Mouse (Mus musculus) gastrocnemius, adult 2 months (tissue): ENCODE measurements around the gene Pnkd. TPM values are rescaled to one million over a fixed set of nuclear protein-coding genes. Genes with fewer than 3 reads are reported as not detected.

ENCODE experiments used
- DNase-seq: peaks from one replicate; pipeline ENCODE4 v3.0.0; 2022
- H3K27ac ChIP-seq: fragments of 200-600 bp; 2 replicates; pipeline ENCODE4 v1.8.1; 2022; ENCODE audit warnings: mild to moderate bottlenecking
- H3K4me3 ChIP-seq: fragments of 200-600 bp; 2 replicates; pipeline ENCODE4 v1.8.1; 2022; ENCODE audit warnings: mild to moderate bottlenecking, moderate library complexity
- CTCF ChIP-seq: fragments of 200-600 bp; IDR thresholded peaks from 2 replicates; pipeline ENCODE4 v1.8.1; 2022; ENCODE audit warnings: antibody characterized with exemption, mild to moderate bottlenecking, moderate library complexity
- intact Hi-C: fragments of 180-260 bp; cut with DNase I; formaldehyde crosslinking; loops from one replicate; pipeline ENCODE4 v1.15.1; 2025
- long read RNA-seq, 2 experiments: library from polyadenylated mRNA; stranded (forward); transcript quantifications; one replicate each; pipeline ENCODE4 v2.0.0; 2021
- total RNA-seq, 2 experiments: library from RNA; stranded (reverse); gene quantifications; 2 replicates each; pipeline ENCODE4 v1.2.3; 2021

The Pnkd gene
- total RNA-seq = 10 to 100 TPM; 45.4 to 70.5 TPM
- long read RNA-seq, experiment 1, transcript Pnkd-202 (9 exons, 2,859 nt) = minor isoform, 26 of 94 reads
- long read RNA-seq, experiment 1, transcript Pnkd-204 (3 exons, 740 nt) = major isoform, 49 of 94 reads
- long read RNA-seq, experiment 1, transcript Pnkd-201 (10 exons, 2,937 nt) = minor isoform, 6 of 94 reads
- long read RNA-seq, experiment 1, partial matches to known transcripts = 8 of 94 reads
- long read RNA-seq, experiment 1, other reads (novel, unspliced or antisense) = 5 of 94 reads
- long read RNA-seq, experiment 2, transcript Pnkd-202 (9 exons, 2,859 nt) = minor isoform, 24 of 104 reads
- long read RNA-seq, experiment 2, transcript Pnkd-204 (3 exons, 740 nt) = major isoform, 67 of 104 reads
- long read RNA-seq, experiment 2, partial matches to known transcripts = 6 of 104 reads
- long read RNA-seq, experiment 2, other reads (novel, unspliced or antisense) = 3 of 104 reads

DNA sequence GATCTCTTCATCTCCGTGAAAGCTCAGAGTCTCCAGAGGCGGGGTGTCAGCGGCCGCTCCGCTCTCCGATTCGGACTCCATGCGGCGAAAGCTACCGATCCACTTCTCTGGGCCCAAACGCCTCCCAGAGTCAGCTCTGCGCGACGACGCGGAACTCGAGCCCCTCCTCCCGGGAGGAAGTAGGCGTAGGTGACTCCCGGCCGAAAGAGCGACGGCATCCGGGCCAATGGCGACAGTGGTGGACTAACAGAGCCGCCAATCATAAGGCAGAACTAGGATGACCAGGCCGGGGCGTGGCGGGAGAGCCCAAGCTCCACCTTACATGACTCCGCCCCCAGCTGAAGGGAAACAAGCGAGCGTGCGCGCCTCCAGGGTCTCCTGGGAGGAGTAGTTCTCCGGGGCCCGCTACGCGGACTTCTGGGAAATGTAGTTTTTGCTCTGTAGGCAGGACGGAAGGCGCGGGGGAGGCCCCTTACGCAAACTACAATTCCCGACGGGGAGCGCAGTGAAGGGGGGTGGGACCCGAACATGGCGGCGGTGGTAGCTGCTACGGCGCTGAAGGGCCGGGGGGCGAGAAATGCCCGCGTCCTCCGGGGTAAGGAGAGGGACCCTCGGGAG lies at the start of gene Pnkd, which contains the start of gene Aamp:
Pnkd (plus strand) TSS at position 388 of the 618 bp plus-strand sequence.
Aamp (minus strand) TSS at position 196 of the 618 bp plus-strand sequence.
- intact Hi-C loops = loop anchor here (2.0 to 10.0 kb wide), 3 partner anchors 48 to 300 kb away; partner anchors contain the start of genes Arpc2, Bcs1l and Zfp142
- peak within 1 kb of the TSS; percentile 93 for H3K4me3 ChIP-seq
- DNase-seq = peak; percentile 100
- H3K27ac ChIP-seq = peak within 1 kb of the TSS; percentile 96
- TF ChIP-seq CTCF = peak; percentile 33; the same call in 1 of the 2 replicates

DNA sequence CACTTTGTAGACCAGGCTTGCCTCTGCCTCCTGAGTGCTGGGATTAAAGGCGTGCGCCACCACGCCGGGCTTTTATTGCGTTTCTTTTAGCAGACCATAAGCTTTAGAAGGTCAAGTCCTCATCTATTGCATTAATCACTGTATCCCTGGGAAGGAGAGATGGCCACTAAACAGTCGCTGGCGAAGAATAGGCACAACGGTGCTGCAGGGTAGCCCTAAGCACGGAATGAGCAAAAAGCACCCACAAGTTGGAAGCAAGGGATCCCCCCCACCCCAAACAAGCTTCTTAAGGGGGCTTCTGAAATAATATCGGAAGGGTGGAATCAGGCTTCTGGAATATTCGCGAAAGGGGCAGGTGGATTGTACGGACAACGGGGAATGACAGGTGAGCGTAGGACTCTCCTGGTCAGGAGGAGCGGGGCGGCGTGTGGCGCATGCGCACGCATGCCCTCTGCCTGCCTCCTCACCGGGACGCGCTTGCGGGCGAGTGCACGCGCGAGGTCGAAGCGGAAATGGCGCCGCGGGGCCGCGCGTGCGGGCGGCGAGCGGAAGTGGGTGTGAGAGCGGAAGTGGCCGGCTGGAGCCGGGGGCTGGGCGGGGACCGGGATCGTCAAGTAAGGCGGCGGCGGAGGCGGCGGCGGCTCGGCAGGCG lies 48.7 kb upstream of the Pnkd start, which contains the start of gene Arpc2:
Arpc2 (plus strand) TSS at position 147 of the 652 bp plus-strand sequence.
- DNase-seq = peak; percentile 98
- intact Hi-C loops = loop anchor here (2.0 kb wide), 1 partner anchor 49 kb away; the partner anchor contains the start of genes Aamp and Pnkd
- no peak for TF ChIP-seq CTCF
- Histone ChIP-seq H3K27ac (peak within 1 kb of the TSS; percentile 93), H3K4me3 (peak within 1 kb of the TSS; percentile 85)

DNA sequence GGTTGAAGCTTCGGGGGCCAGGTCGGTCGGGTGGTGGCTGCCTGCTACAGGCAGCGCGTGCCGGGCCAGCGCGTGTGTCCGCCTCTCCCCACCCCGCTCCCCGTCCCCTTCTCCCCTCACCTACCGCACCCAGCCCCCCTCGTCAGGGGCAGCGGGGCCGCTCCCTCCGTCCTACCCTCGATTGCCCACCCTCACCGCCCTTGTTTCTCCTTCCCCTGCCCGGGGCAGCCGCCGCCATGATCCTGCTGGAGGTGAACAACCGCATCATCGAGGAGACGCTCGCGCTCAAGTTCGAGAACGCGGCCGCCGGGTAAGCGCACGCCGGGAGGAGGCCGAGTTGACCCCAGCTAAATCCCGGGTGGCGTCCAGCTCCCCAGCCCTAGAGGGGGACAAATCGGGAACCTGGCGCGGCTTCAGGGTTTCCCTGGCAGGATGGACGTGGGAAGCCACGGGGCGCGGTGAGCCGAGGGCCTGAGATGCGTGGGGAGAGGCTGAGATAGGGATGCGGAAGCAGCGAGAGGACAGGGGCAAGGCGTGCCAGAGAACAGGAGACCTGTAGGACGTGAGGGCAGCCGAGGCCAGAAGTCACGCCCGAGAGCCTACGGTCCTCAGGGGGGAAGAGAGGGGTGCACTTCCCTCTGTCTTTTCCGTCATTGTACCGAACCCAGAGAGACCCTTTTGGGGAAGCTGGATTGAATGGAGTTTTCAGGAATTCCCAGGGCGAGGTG lies 48.0 kb upstream of the Pnkd start:
- intact Hi-C loops = loop anchor here (2.0 kb wide), 1 partner anchor 48 kb away; the partner anchor contains the start of genes Aamp and Pnkd
- no peak for TF ChIP-seq CTCF

DNA sequence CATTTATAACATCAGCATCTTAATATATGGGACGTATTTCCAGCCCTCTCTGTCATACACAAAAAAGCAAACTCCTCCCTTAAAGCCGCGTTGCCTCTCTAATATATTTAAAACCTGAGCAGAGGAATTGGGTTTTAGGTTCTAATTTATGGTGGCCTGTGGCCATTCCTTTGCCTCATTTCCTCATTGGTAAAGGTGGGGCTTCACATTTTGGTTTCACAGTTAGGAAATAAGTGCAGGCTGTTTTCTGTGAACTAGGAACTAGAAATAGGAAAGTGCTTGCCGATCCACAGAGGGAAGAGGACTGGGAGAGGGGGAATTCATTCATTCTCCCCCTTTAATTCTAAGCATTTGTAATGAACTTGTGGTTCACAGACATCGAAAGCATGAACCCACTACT lies 47.1 kb upstream of the Pnkd start:
- DNase-seq = no peak
- peak overlapping the region; percentile 85 for H3K4me3 ChIP-seq
- TF ChIP-seq CTCF = no peak
- intact Hi-C loops = loop anchor here (2.0 kb wide), 1 partner anchor 47 kb away; the partner anchor contains the start of genes Aamp and Pnkd
- H3K27ac ChIP-seq = peak overlapping the region; percentile 93; the same call in 1 of the 2 replicates

More for the DNA sequence above, 48.0 kb upstream of the Pnkd start:
- Histone ChIP-seq H3K27ac (peak overlapping the region; percentile 93), H3K4me3 (peak overlapping the region; percentile 85)
- DNase-seq = no peak

DNA sequence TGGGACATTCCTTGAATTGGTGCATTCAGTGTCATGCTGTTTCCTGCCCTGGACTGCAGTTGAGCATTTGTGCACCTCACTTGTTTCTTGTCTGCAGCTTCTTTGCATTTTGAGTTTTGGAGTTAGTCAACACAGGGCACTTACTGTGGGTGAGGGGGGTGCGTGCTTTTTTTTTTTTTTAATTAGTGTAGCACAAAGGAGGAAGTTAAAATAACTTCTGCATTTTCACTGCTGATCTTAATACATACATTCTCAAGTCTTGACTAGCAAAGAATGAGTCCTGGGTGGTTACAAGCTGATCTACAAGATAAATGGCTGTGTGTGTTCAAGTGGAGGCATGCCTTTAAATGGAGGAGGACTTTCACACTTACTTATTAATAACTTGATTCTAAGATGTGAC lies 46.6 kb upstream of the Pnkd start:
- intact Hi-C loops = no loop called here

DNA sequence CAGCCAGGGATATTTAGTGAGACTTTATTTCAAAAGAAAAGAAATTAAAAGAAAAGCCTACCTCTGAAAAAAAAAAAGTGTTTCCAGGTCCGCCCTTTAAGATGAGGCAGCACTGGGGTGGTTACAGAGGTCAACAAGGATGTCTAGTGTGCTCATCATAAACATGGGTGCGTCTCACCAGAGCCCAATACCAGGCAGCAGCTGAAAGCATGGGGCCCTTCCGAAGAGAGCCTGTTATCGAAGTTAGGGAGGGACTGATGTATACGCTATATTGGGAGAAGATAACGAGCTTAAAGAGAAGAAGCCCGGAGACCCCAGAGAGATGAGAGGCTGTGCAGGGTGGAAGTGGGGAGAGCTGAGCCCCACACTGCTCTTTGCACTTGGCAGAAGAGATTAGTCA lies 45.6 kb upstream of the Pnkd start:
- intact Hi-C loops = no loop called here
- TF ChIP-seq CTCF = no peak
- H3K4me3 ChIP-seq = peak overlapping the region; percentile 85
- H3K27ac ChIP-seq = peak overlapping the region; percentile 59; the same call in 1 of the 2 replicates
- no peak for DNase-seq

More for the DNA sequence above, 46.6 kb upstream of the Pnkd start:
- Histone ChIP-seq H3K27ac (peak overlapping the region; percentile 93; the same call in 1 of the 2 replicates), H3K4me3 (peak overlapping the region; percentile 85)
- DNase-seq = no peak
- no peak for TF ChIP-seq CTCF

GRCm38 (mm10) chr1:74239618-74240017 lies 45.1 kb upstream of the Pnkd start:
- TF ChIP-seq CTCF = no peak
- peak overlapping the region; percentile 59; the same call in 1 of the 2 replicates for H3K27ac ChIP-seq
- H3K4me3 ChIP-seq = peak overlapping the region; percentile 85
- intact Hi-C loops = no loop called here
- no peak for DNase-seq

- Histone ChIP-seq H3K27ac (peak overlapping the region; percentile 59; the same call in 1 of the 2 replicates), H3K4me3 (peak overlapping the region; percentile 85)
- intact Hi-C loops = no loop called here
- TF ChIP-seq CTCF = no peak
- DNase-seq = no peak
Measured at GRCm38 (mm10) chr1:74240311-74240710, 44.4 kb upstream of the Pnkd start.

DNA sequence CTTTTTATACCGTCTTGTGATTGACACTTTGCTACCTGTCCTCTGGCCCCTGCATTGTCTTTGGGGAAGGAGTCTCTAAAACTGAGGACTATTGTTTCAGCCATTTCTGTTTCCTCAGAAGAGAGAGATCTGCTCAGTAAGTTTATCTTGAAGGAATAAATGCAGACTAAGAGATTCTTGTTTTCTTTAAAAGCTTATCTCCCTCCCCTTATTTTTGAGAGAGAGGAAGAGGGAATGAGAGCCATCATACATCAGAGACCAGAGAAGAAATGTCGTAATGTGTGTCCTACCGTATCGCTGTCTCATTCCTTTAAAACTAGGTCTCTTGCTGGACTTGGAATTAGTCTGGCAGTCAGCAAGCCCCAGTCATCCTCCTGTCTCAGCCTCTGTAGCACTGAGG lies 43.9 kb upstream of the Pnkd start:
- intact Hi-C loops = no loop called here
- DNase-seq = no peak
- H3K4me3 ChIP-seq = peak overlapping the region; percentile 11
- H3K27ac ChIP-seq = peak overlapping the region; percentile 59; the same call in 1 of the 2 replicates
- no peak for TF ChIP-seq CTCF

GRCm38 (mm10) chr1:74245525-74245924 lies 39.2 kb upstream of the Pnkd start:
- DNase-seq = no peak
- intact Hi-C loops = no loop called here
- Histone ChIP-seq H3K4me3 (no peak overlapping the region), H3K27ac (no peak overlapping the region)
- TF ChIP-seq CTCF = no peak

DNA sequence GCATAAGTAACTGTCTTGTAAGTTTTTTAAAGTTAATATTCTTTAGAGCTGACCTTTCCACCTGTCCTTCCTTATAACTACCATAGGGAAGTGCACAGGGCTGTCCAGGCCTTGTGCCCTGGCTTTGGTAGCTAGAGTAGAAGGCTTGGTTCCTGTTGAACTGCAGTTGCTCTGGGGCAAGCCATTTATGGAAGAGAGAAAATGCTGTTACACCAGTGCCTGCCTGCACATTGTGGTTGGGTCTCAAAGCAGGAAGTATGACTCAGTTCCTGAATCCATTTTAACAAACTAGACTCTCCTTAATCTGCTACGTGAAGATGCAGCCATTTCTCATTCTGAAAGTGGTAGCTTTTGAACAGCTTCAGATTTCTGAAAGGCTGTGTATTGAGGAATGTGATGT lies 35.9 kb upstream of the Pnkd start:
- H3K4me3 ChIP-seq = peak overlapping the region; percentile 43
- intact Hi-C loops = no loop called here
- TF ChIP-seq CTCF = no peak
- peak overlapping the region; percentile 81 for H3K27ac ChIP-seq
- DNase-seq = no peak
